ENCODE assay signal across 13 mouse cellular contexts in genomic region chr11:36566146-36566545, GRCm38 (mm10).
A peak's percentile ranks its signal among the peaks of the same experiment; 100 is the strongest.
DNase-seq lines count a peak whose midpoint lies in the region; TF ChIP-seq lines count a peak whose summit lies in the region.
"Had no signal": no experiment of that assay in that cellular context is flagged by ENCODE, and none has a peak within 500 bp of the region (broad histone marks: within the 10 kb centered on the region; RNA-seq: fewer than 3 reads in every experiment).

No protein-coding gene starts in this region.

- H3K27ac ChIP-seq in gastrocnemius, adult 2 months: no peak overlapping the region
- H3K27ac ChIP-seq: embryonic facial prominence, embryonic 12.5 days; kidney, postnatal 0 days had no signal

- DNase-seq in left cerebral cortex, adult 11 months (ENCODE audit: low spot score): peak; percentile 28
- no peak for DNase-seq in left cerebral cortex, postnatal 10 days (ENCODE audit: extremely low spot score in 1 of 2, low spot score in 2 of 2)
- peak; percentile 88 for DNase-seq in cerebellum, adult 9-10 months
- peak; percentile 84 to 86 for DNase-seq in layer of hippocampus, adult 8-10 months (ENCODE audit: low spot score in 2 of 2)
- DNase-seq in right cerebral cortex, postnatal 10 days (ENCODE audit: low spot score in 2 of 2): peak; percentile 40 to 64
- DNase-seq in urinary bladder, adult 18-20 months (ENCODE audit: low spot score in 2 of 2): no peak
- no peak for DNase-seq in gastrocnemius, adult 2 months
- no peak for DNase-seq in kidney, postnatal 36 days
- DNase-seq: gastrocnemius, postnatal 25 days; heart, postnatal 10 days; lung, postnatal 4 days had no signal

- no peak for TF ChIP-seq CTCF in gastrocnemius, adult 2 months (IDR thresholded peaks at IDR 0.05)

- intact Hi-C loops in left cerebral cortex, postnatal 10 days (cut with DNase I): no loop called here
- intact Hi-C loops in gastrocnemius, adult 2 months (cut with DNase I): no loop called here

- H3K4me3 ChIP-seq in gastrocnemius, adult 2 months: no peak overlapping the region
- H3K4me3 ChIP-seq: embryonic facial prominence, embryonic 12.5 days had no signal

Comparison
In these comparisons a context has a peak if more than half of its experiments do, and no peak if none do; other contexts are left out.
1. DNase-seq: peak in left cerebral cortex, adult 11 months (single experiment), cerebellum, adult 9-10 months (single experiment), layer of hippocampus, adult 8-10 months (2 of 2) and right cerebral cortex, postnatal 10 days (2 of 2); none in left cerebral cortex, postnatal 10 days (0 of 2), urinary bladder, adult 18-20 months (0 of 2), gastrocnemius, adult 2 months (single experiment) and kidney, postnatal 36 days (0 of 2).